ENCODE assay signal across 8 mouse cellular contexts in genomic region chr11:89059919-89060422, GRCm38 (mm10). TPM values are rescaled to one million over a fixed set of nuclear protein-coding genes. Genes with fewer than 3 reads are reported as not detected.
DNase-seq lines count a peak whose midpoint lies in the region; ATAC-seq lines count a peak whose summit lies in the region.

No protein-coding gene starts in this region.

- ATAC-seq in embryonic facial prominence, embryonic 12.5 days (ENCODE audit: insufficient number of reproducible peaks, insufficient read depth, low FRiP score, low TSS enrichment), result peak; percentile 60
- peak; percentile 87 for ATAC-seq in hindbrain, embryonic 12.5 days (ENCODE audit: low FRiP score)
- ATAC-seq in liver, embryonic 12.5 days, result peak; percentile 53
- ATAC-seq in neural tube, embryonic 12.5 days (ENCODE audit: low FRiP score, low read depth), result peak; percentile 34

- H3K4me2 ChIP-seq in embryonic facial prominence, embryonic 12.5 days (replicated peaks), result peak overlapping the region; percentile 89
- H3K4me2 ChIP-seq in hindbrain, embryonic 12.5 days (replicated peaks), result peak overlapping the region; percentile 86
- H3K4me2 ChIP-seq in liver, embryonic 12.5 days, result peak overlapping the region; percentile 99
- peak overlapping the region; percentile 74 for H3K4me2 ChIP-seq in neural tube, embryonic 12.5 days (replicated peaks)

- DNase-seq in gastrocnemius, postnatal 14 days, result peak; percentile 29
- no peak for DNase-seq in gastrocnemius, postnatal 10 days
- DNase-seq in CD8-positive naive resting alpha-beta T cell, adult 2 months (ENCODE audit: low read depth in 2 of 2, low spot score in 2 of 2), result peak; percentile 39 to 51
- peak; percentile 76 for DNase-seq in thymus, postnatal 25 days

- no peaks in the 10 kb centered on the region for H3K27me3 ChIP-seq in embryonic facial prominence, embryonic 12.5 days
- H3K27me3 ChIP-seq in hindbrain, embryonic 12.5 days, result no peaks in the 10 kb centered on the region
- H3K27me3 ChIP-seq in liver, embryonic 12.5 days (replicated peaks), result no peaks in the 10 kb centered on the region
- no peaks in the 10 kb centered on the region for H3K27me3 ChIP-seq in neural tube, embryonic 12.5 days (replicated peaks)

- H3K36me3 ChIP-seq in embryonic facial prominence, embryonic 12.5 days, result peaks cover under 1% of the 10 kb centered on the region; the same call in 1 of the 2 replicates
- no peaks in the 10 kb centered on the region for H3K36me3 ChIP-seq in hindbrain, embryonic 12.5 days
- H3K36me3 ChIP-seq in liver, embryonic 12.5 days, result peaks cover under 1% of the 10 kb centered on the region; the same call in 1 of the 2 replicates
- H3K36me3 ChIP-seq in neural tube, embryonic 12.5 days, result no peaks in the 10 kb centered on the region

- under 1% methylated on average over 33 of the region's 33 CpGs for WGBS in embryonic facial prominence, embryonic 12.5 days
- WGBS in hindbrain, embryonic 12.5 days, result under 1% methylated on average over 33 of the region's 33 CpGs
- under 1% methylated on average over 33 of the region's 33 CpGs for WGBS in liver, embryonic 12.5 days (ENCODE audit: insufficient replicate concordance)
- WGBS in neural tube, embryonic 12.5 days, result under 1% methylated on average over 33 of the region's 33 CpGs

- no peaks in the 10 kb centered on the region for H3K9me3 ChIP-seq in embryonic facial prominence, embryonic 12.5 days
- H3K9me3 ChIP-seq in hindbrain, embryonic 12.5 days (replicated peaks), result no peaks in the 10 kb centered on the region
- no peaks in the 10 kb centered on the region for H3K9me3 ChIP-seq in liver, embryonic 12.5 days (replicated peaks)
- H3K9me3 ChIP-seq in neural tube, embryonic 12.5 days, result no peaks in the 10 kb centered on the region

- no peak overlapping the region for H3K27ac ChIP-seq in embryonic facial prominence, embryonic 12.5 days
- H3K27ac ChIP-seq in hindbrain, embryonic 12.5 days, result peak overlapping the region; percentile 62
- H3K27ac ChIP-seq in liver, embryonic 12.5 days, result peak overlapping the region; percentile 41; the same call in 1 of the 2 replicates
- peak overlapping the region; percentile 47; the same call in 1 of the 2 replicates for H3K27ac ChIP-seq in neural tube, embryonic 12.5 days

- peaks cover 15% of the 10 kb centered on the region for H3K4me1 ChIP-seq in embryonic facial prominence, embryonic 12.5 days
- peaks cover 22% of the 10 kb centered on the region for H3K4me1 ChIP-seq in hindbrain, embryonic 12.5 days
- H3K4me1 ChIP-seq in liver, embryonic 12.5 days, result peaks cover 48% of the 10 kb centered on the region
- peaks cover 17% of the 10 kb centered on the region for H3K4me1 ChIP-seq in neural tube, embryonic 12.5 days

- H3K4me3 ChIP-seq in embryonic facial prominence, embryonic 12.5 days, result peak overlapping the region; percentile 89
- peak overlapping the region; percentile 69 for H3K4me3 ChIP-seq in hindbrain, embryonic 12.5 days
- H3K4me3 ChIP-seq in liver, embryonic 12.5 days, result peak overlapping the region; percentile 80
- peak overlapping the region; percentile 82 for H3K4me3 ChIP-seq in neural tube, embryonic 12.5 days

- intact Hi-C loops in gastrocnemius, postnatal 14 days (cut with DNase I; ENCODE audit: low total_unique reads), result no loop called here

- peak overlapping the region; percentile 77 for H3K9ac ChIP-seq in embryonic facial prominence, embryonic 12.5 days
- peak overlapping the region; percentile 73 for H3K9ac ChIP-seq in hindbrain, embryonic 12.5 days
- H3K9ac ChIP-seq in liver, embryonic 12.5 days, result peak overlapping the region; percentile 81
- H3K9ac ChIP-seq in neural tube, embryonic 12.5 days, result peak overlapping the region; percentile 81

RNA-seq across cellular contexts. Expression of gene Dgke, which starts 6.7 kb away (rescaled TPM):
- 1 to 10 TPM; 3.9 to 4.3 TPM for total RNA-seq in gastrocnemius, postnatal 14 days (2021)
- total RNA-seq in gastrocnemius, postnatal 10 days (2021), result 1 to 10 TPM; 4.5 to 5.4 TPM
- 6.5 and 6.6 TPM in 2 replicates for polyA plus RNA-seq in embryonic facial prominence, embryonic 12.5 days (2016; fragmentation: Nextera tagmentation; extraction: Ambion mirVana)
- 10.6 and 11.9 TPM in 2 replicates for polyA plus RNA-seq in hindbrain, embryonic 12.5 days (2016; fragmentation: Nextera tagmentation; extraction: Ambion mirVana)
- 1.6 and 1.7 TPM in 2 replicates for polyA plus RNA-seq in liver, embryonic 12.5 days (2016; fragmentation: Nextera tagmentation; extraction: Ambion mirVana)
- polyA plus RNA-seq in neural tube, embryonic 12.5 days (2016; fragmentation: Nextera tagmentation; extraction: Ambion mirVana), result 11.1 and 12.7 TPM in 2 replicates

RNA-seq across cellular contexts. Expression of gene Gm525, which starts 13.7 kb away (rescaled TPM):
- total RNA-seq in gastrocnemius, postnatal 14 days (2021), result not detected
- not detected for total RNA-seq in gastrocnemius, postnatal 10 days (2021)
- 0.32 TPM in 1 of 2 replicates, not detected in the other for polyA plus RNA-seq in embryonic facial prominence, embryonic 12.5 days (2016; fragmentation: Nextera tagmentation; extraction: Ambion mirVana)
- 0.58 TPM in 1 of 2 replicates, not detected in the other for polyA plus RNA-seq in hindbrain, embryonic 12.5 days (2016; fragmentation: Nextera tagmentation; extraction: Ambion mirVana)
- polyA plus RNA-seq in liver, embryonic 12.5 days (2016; fragmentation: Nextera tagmentation; extraction: Ambion mirVana), result not detected in 2 replicates
- polyA plus RNA-seq in neural tube, embryonic 12.5 days (2016; fragmentation: Nextera tagmentation; extraction: Ambion mirVana), result not detected in 2 replicates

Comparison
In these comparisons a context has a peak if more than half of its experiments do, and no peak if none do; other contexts are left out.
1. ATAC-seq: peak in every context shown above with its lines; median percentile 87 in hindbrain, embryonic 12.5 days; 60 in embryonic facial prominence, embryonic 12.5 days; 53 in liver, embryonic 12.5 days; 34 in neural tube, embryonic 12.5 days.